Mouse (Mus musculus) MEL (cell line): Measurements from ENCODE around the gene Vill. TPM values are rescaled to one million over a fixed set of nuclear protein-coding genes. Genes with fewer than 3 reads are reported as not detected.

Source experiments
- DNase-seq: peaks from one replicate; pipeline ENCODE4 v3.0.0; 2011; ENCODE audit warnings: low read depth, low spot score
- H3K27ac ChIP-seq: 2 replicates; pipeline ENCODE4 v1.5.1; 2012; ENCODE audit warnings: low read depth, mild to moderate bottlenecking, control low read depth, low read length, moderate library complexity; ENCODE audit not compliant: control insufficient read depth
- H3K27me3 ChIP-seq, 2 experiments: fragments of 150-350 bp in 1 of 2; sonication (generic) in 1 of 2; 2 replicates each; pipeline ENCODE4 v1.6.1; 2012; ENCODE audit warnings: low read length in 2 of 2, mild to moderate bottlenecking in 2 of 2, improper control_type of control experiment in 1 of 2, moderate library complexity in 1 of 2; ENCODE audit not compliant: insufficient read depth in 2 of 2, control insufficient read depth in 1 of 2
- H3K36me3 ChIP-seq, 2 experiments: 2 replicates each; pipeline ENCODE4 v1.6.1; 2012 to 2014; ENCODE audit warnings: low read length in 2 of 2, improper control_type of control experiment in 1 of 2, inconsistent platforms in 1 of 2, mild to moderate bottlenecking in 1 of 2; ENCODE audit not compliant: insufficient read depth in 2 of 2, control insufficient read depth in 1 of 2
- H3K4me1 ChIP-seq, 2 experiments: fragments of 150-350 bp in 1 of 2; sonication (generic) in 1 of 2; 2 replicates each; pipeline ENCODE4 v1.6.1; 2012; ENCODE audit warnings: low read length in 2 of 2, improper control_type of control experiment in 1 of 2, mild to moderate bottlenecking in 1 of 2; ENCODE audit not compliant: insufficient read depth in 2 of 2, control insufficient read depth in 1 of 2
- H3K4me3 ChIP-seq, 2 experiments: fragments of 150-350 bp in 1 of 2; sonication (generic) in 1 of 2; 2 replicates each; pipeline ENCODE4 v1.5.1; 2012; ENCODE audit warnings: low read depth in 2 of 2, low read length in 2 of 2, mild to moderate bottlenecking in 2 of 2, moderate library complexity in 2 of 2, control low read depth in 1 of 2, improper control_type of control experiment in 1 of 2; ENCODE audit not compliant: control insufficient read depth in 1 of 2, insufficient read depth in 1 of 2
- H3K79me2 ChIP-seq: 2 replicates; pipeline ENCODE4 v1.6.1; 2012; ENCODE audit warnings: mild to moderate bottlenecking, low read length, moderate library complexity; ENCODE audit not compliant: control insufficient read depth, poor library complexity, insufficient read depth
- H3K9ac ChIP-seq: 2 replicates; pipeline ENCODE4 v1.6.1; 2012; ENCODE audit warnings: low read depth, mild to moderate bottlenecking, control low read depth, low read length, moderate library complexity; ENCODE audit not compliant: control insufficient read depth, poor library complexity, severe bottlenecking
- H3K9me3 ChIP-seq: fragments of 150-350 bp; sonication (generic); replicated peaks from 2 replicates; pipeline ENCODE4 v1.6.1; 2012; ENCODE audit warnings: mild to moderate bottlenecking, low read length, improper control_type of control experiment, moderate library complexity; ENCODE audit not compliant: insufficient read depth
- KAT2A ChIP-seq: conservative IDR thresholded peaks from 2 replicates; pipeline ENCODE4 v1.6.1; 2012; ENCODE audit warnings: low read depth, low read length, improper control_type of control experiment, inconsistent platforms
- MYB ChIP-seq: IDR thresholded peaks from 2 replicates; pipeline ENCODE4 v1.6.1; 2011; ENCODE audit warnings: mild to moderate bottlenecking, low read depth, low read length, improper control_type of control experiment
- POLR2A ChIP-seq, 2 experiments: IDR thresholded peaks; 2 replicates each; pipeline ENCODE4 v1.6.1; 2011 to 2012; ENCODE audit warnings: low read length in 2 of 2, mild to moderate bottlenecking in 2 of 2, control low read depth in 1 of 2, improper control_type of control experiment in 1 of 2, low read depth in 1 of 2, moderate library complexity in 1 of 2; ENCODE audit not compliant: control insufficient read depth in 1 of 2, insufficient read depth in 1 of 2, poor library complexity in 1 of 2
- POLR2AphosphoS2 ChIP-seq: IDR thresholded peaks from 2 replicates; pipeline ENCODE4 v1.6.1; 2011; ENCODE audit warnings: low read length, improper control_type of control experiment
- RAD21 ChIP-seq: IDR thresholded peaks from 2 replicates; pipeline ENCODE4 v1.6.1; 2011; ENCODE audit warnings: mild to moderate bottlenecking, low read depth, low read length, improper control_type of control experiment
- USF2 ChIP-seq, 2 experiments: IDR thresholded peaks; 2 replicates each; pipeline ENCODE4 v1.6.1; 2011 to 2012; ENCODE audit warnings: improper control_type of control experiment in 2 of 2, low read length in 2 of 2, borderline replicate concordance in 1 of 2, inconsistent platforms in 1 of 2, low read depth in 1 of 2, mild to moderate bottlenecking in 1 of 2; ENCODE audit not compliant: insufficient read depth in 1 of 2
- polyA plus RNA-seq, 2 experiments: library from polyadenylated mRNA; stranded (reverse) in 1 of 2; unstranded in 1 of 2; fragments of >175 nt in 1 of 2; fragments of >200 nt in 1 of 2; gene quantifications; 2 replicates each; pipeline versions ENCODE4 v1.2.1 to v1.2.4; 2012; ENCODE audit warnings: low replicate concordance in 2 of 2, low read depth in 1 of 2; ENCODE audit not compliant: insufficient read length in 2 of 2, insufficient read depth in 1 of 2, missing spikeins in 1 of 2
- total RNA-seq: library from RNA; depleted of rRNA; stranded (reverse); fragments of 300-350 nt; gene quantifications from 2 replicates; pipeline ENCODE4 v1.2.3, GENCODE M21; 2012; rRNA removed

Gene Vill
- total and polyA plus RNA-seq, 3 experiments: 76.2 to 197 (median 90.9) TPM

- DNase-seq: no peak
- H3K27ac ChIP-seq: no peak overlapping the region
- TF ChIP-seq KAT2A (no peak), POLR2AphosphoS2 (no peak), POLR2A (IDR thresholded peaks at IDR 0.05; ENCODE audit: control insufficient read depth in 1 of 2, insufficient read depth in 1 of 2, low read depth in 1 of 2, low read length in 2 of 2, poor library complexity in 1 of 2) (no peak), USF2 (IDR thresholded peaks at IDR 0.05; ENCODE audit: borderline replicate concordance in 1 of 2, insufficient read depth in 1 of 2, low read depth in 1 of 2, low read length in 2 of 2) (no peak), MYB (no peak), RAD21 (no peak)
- TF ChIP-seq, all 39 proteins: peak for 0
- Histone ChIP-seq H3K27me3 (no peaks in the 10 kb centered on the region), H3K9me3 (no peaks in the 10 kb centered on the region), H3K4me3 (no peak overlapping the region), H3K36me3 (no peaks in the 10 kb centered on the region), H3K9ac (no peak overlapping the region), H3K4me1 (no peaks in the 10 kb centered on the region), H3K79me2 (no peaks in the 10 kb centered on the region)
Measured at GRCm38 (mm10) chr9:119120168-119120560, 67.6 kb downstream of the Vill start.

Other genes starting within 250 kb of the Vill start
- gene Ctdspl, start 126.3 kb upstream of the Vill start, total RNA-seq: 15.3 and 15.9 TPM in 2 replicates
- gene Ctdspl, start 126.3 kb upstream of the Vill start, polyA plus RNA-seq: 10 to 100 TPM in 1 of 2 experiments, not detected in 1; 20.7 TPM
- gene Plcd1, start 40.7 kb downstream of the Vill start, total RNA-seq: not detected in 2 replicates
- gene Plcd1, start 40.7 kb downstream of the Vill start, polyA plus RNA-seq: under 1 TPM in 1 of 2 experiments, not detected in 1; 0.36 TPM
- gene Dlec1, start 49.7 kb downstream of the Vill start, total RNA-seq: not detected in 2 replicates
- under 1 TPM in 1 of 2 experiments, not detected in 1; 0.22 TPM for gene Dlec1, start 49.7 kb downstream of the Vill start, polyA plus RNA-seq
- 1.3 and 1.4 TPM in 2 replicates for gene Acaa1b, start 104.3 kb downstream of the Vill start, total RNA-seq
- 1 to 10 TPM in 1 of 2 experiments, not detected in 1; 1.9 TPM for gene Acaa1b, start 104.3 kb downstream of the Vill start, polyA plus RNA-seq
- not detected in 2 replicates for gene Gm47289, start 106.4 kb downstream of the Vill start, total RNA-seq
- gene Gm47289, start 106.4 kb downstream of the Vill start, polyA plus RNA-seq: not detected
- gene Slc22a13, start 156.3 kb downstream of the Vill start, total RNA-seq: not detected in 2 replicates
- under 1 TPM in 1 of 2 experiments, not detected in 1; 0.04 TPM for gene Slc22a13, start 156.3 kb downstream of the Vill start, polyA plus RNA-seq